Mouse (Mus musculus): ENCODE data around the gene Rtl4. TPM values are rescaled to one million over a fixed set of nuclear protein-coding genes. Genes with fewer than 3 reads are reported as not detected.

The Rtl4 gene
- 1 to 10 TPM; 3.3 to 3.6 TPM for total RNA-seq (2021)
- long read RNA-seq, partial matches to known transcripts: 0 of 1 reads
- long read RNA-seq, other reads (novel, unspliced or antisense): 1 of 1 reads

- DNase-seq (ENCODE audit: low spot score in 2 of 2): peak; percentile 15
Observed at GRCm38 (mm10) chrX:144688207-144689118, at the start of gene Rtl4. Gene Rtl4, plus strand, starts transcription at chrX:144688907.

GRCm38 (mm10) chrX:144644756-144645155, 44.0 kb upstream of the Rtl4 start:
- DNase-seq (ENCODE audit: low spot score in 2 of 2): no peak

- DNase-seq (ENCODE audit: low spot score in 2 of 2): no peak
Observed at GRCm38 (mm10) chrX:144645394-144645793, 43.3 kb upstream of the Rtl4 start.

- DNase-seq (ENCODE audit: low spot score in 2 of 2): no peak
Observed at GRCm38 (mm10) chrX:144652196-144652595, 36.5 kb upstream of the Rtl4 start.

- DNase-seq (ENCODE audit: low spot score in 2 of 2): peak; percentile 7 to 19
Observed at GRCm38 (mm10) chrX:144687742-144688141, 965 bp upstream of the Rtl4 start.

- no peak for DNase-seq (ENCODE audit: low spot score in 2 of 2)
Observed at GRCm38 (mm10) chrX:144688142-144688206, 733 bp upstream of the Rtl4 start, which contains the start of gene Trpc5. Gene Trpc5, minus strand, starts transcription at chrX:144688180.

- peak; percentile 26 to 30 for DNase-seq (ENCODE audit: low spot score in 2 of 2)
Observed at GRCm38 (mm10) chrX:144689119-144689858, 582 bp downstream of the Rtl4 start.

- DNase-seq (ENCODE audit: low spot score in 2 of 2): peak in 1 of 2 experiments; percentile 28
Observed at GRCm38 (mm10) chrX:144689859-144690181, 1.1 kb downstream of the Rtl4 start.

GRCm38 (mm10) chrX:144716330-144716729, 27.6 kb downstream of the Rtl4 start:
- no peak for DNase-seq (ENCODE audit: low spot score in 2 of 2)

GRCm38 (mm10) chrX:144747528-144748049, 58.9 kb downstream of the Rtl4 start:
- no peak for DNase-seq (ENCODE audit: low spot score in 2 of 2)

- peak in 1 of 2 experiments; percentile 3 for DNase-seq (ENCODE audit: low spot score in 2 of 2)
Observed at GRCm38 (mm10) chrX:144986980-144987379, 298.3 kb downstream of the Rtl4 start.

GRCm38 (mm10) chrX:145065484-145065913, 376.8 kb downstream of the Rtl4 start:
- DNase-seq (ENCODE audit: low spot score in 2 of 2): no peak

GRCm38 (mm10) chrX:145089802-145090201, 401.1 kb downstream of the Rtl4 start:
- no peak for DNase-seq (ENCODE audit: low spot score in 2 of 2)

GRCm38 (mm10) chrX:145090360-145090759, 401.7 kb downstream of the Rtl4 start:
- DNase-seq (ENCODE audit: low spot score in 2 of 2): no peak

- no peak for DNase-seq (ENCODE audit: low spot score in 2 of 2)
Observed at GRCm38 (mm10) chrX:145090964-145091363, 402.3 kb downstream of the Rtl4 start.

Small RNA genes within 50 kb of the gene (microRNA-seq; reads per million reads assigned to microRNA genes)
- gene Mir3472: 0 reads per million in 2 experiments

Other genes starting within 250 kb of the Rtl4 start
- gene Trpc5os, start 232.3 kb upstream of the Rtl4 start, total RNA-seq (2021): not detected
- gene Trpc5, start 727 bp upstream of the Rtl4 start, total RNA-seq (2021): 10 to 100 TPM; 42.5 to 45.0 TPM